Mouse (Mus musculus): ENCODE results near the gene Hsd17b13.

Hsd17b13 gene

GRCm38 (mm10) chr5:103923755-103924154 is 53.5 kb downstream of the Hsd17b13 start:
- no peak for DNase-seq (ENCODE audit: low spot score in 2 of 2)

GRCm38 (mm10) chr5:103923101-103923500 is 54.1 kb downstream of the Hsd17b13 start:
- no peak for DNase-seq (ENCODE audit: low spot score in 2 of 2)

- no peak for DNase-seq (ENCODE audit: low spot score in 2 of 2)
Observed at GRCm38 (mm10) chr5:103922436-103922835, 54.8 kb downstream of the Hsd17b13 start.

- DNase-seq (ENCODE audit: low spot score in 2 of 2) = no peak
Observed at GRCm38 (mm10) chr5:103919497-103919896, 57.7 kb downstream of the Hsd17b13 start.

GRCm38 (mm10) chr5:103918233-103918632 is 59.0 kb downstream of the Hsd17b13 start:
- DNase-seq (ENCODE audit: low spot score in 2 of 2) = no peak

GRCm38 (mm10) chr5:103917357-103917895 is 59.8 kb downstream of the Hsd17b13 start:
- DNase-seq (ENCODE audit: low spot score in 2 of 2) = no peak

GRCm38 (mm10) chr5:103916595-103917356 is 60.4 kb downstream of the Hsd17b13 start:
- DNase-seq (ENCODE audit: low spot score in 2 of 2) = no peak

- DNase-seq (ENCODE audit: low spot score in 2 of 2) = peak in 1 of 2 experiments; percentile 31
Observed at GRCm38 (mm10) chr5:103914335-103915226, 62.6 kb downstream of the Hsd17b13 start.

- no peak for DNase-seq (ENCODE audit: low spot score in 2 of 2)
Observed at GRCm38 (mm10) chr5:103913150-103913549, 64.1 kb downstream of the Hsd17b13 start.

- peak in 1 of 2 experiments; percentile 17 for DNase-seq (ENCODE audit: low spot score in 2 of 2)
Observed at GRCm38 (mm10) chr5:103911555-103911954, 65.7 kb downstream of the Hsd17b13 start.

GRCm38 (mm10) chr5:103910748-103911409 is 66.3 kb downstream of the Hsd17b13 start, which contains the start of gene Klhl8:
Gene Klhl8 (minus strand): TSS chr5:103911259.
- DNase-seq (ENCODE audit: low spot score in 2 of 2) = peak; percentile 46 to 70

GRCm38 (mm10) chr5:103910156-103910555 is 67.1 kb downstream of the Hsd17b13 start:
- no peak for DNase-seq (ENCODE audit: low spot score in 2 of 2)

GRCm38 (mm10) chr5:103909466-103909865 is 67.7 kb downstream of the Hsd17b13 start:
- DNase-seq (ENCODE audit: low spot score in 2 of 2) = no peak

- no peak for DNase-seq (ENCODE audit: low spot score in 2 of 2)
Observed at GRCm38 (mm10) chr5:103908851-103909250, 68.4 kb downstream of the Hsd17b13 start.

GRCm38 (mm10) chr5:103907844-103908243 is 69.4 kb downstream of the Hsd17b13 start:
- DNase-seq (ENCODE audit: low spot score in 2 of 2) = no peak

GRCm38 (mm10) chr5:103906173-103906572 is 71.0 kb downstream of the Hsd17b13 start:
- no peak for DNase-seq (ENCODE audit: low spot score in 2 of 2)

Data from thymus, postnatal 10 days (tissue).